8 mouse cellular contexts compared by ENCODE assay signal in the genomic region with DNA sequence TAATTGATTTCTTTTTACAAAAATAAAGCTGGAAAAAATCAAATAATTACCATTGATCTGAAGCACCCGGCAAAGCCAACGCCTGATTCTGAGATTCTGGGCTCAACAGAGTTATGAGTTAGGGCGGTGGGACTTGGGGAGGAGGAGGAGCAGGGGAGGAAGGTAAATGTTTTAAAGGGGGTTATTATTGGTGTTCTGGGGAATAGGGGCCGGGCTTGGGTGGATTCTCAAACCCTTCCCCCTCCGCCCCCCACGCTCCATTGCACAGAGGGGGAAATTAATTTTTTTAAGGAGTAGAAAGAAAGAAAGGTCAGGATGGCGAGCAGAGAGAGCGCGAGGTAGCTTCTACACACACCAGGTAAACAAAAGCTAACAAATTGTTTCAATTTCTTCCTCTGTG. TPM values are rescaled to one million over a fixed set of nuclear protein-coding genes. Genes with fewer than 3 reads are reported as not detected.
DNase-seq lines count a peak whose midpoint lies in the region; ATAC-seq and TF ChIP-seq lines count a peak whose summit lies in the region.

No protein-coding gene starts in this region.

- peaks cover 3% of the 10 kb centered on the region; the same call in 1 of the 2 replicates for H3K36me3 ChIP-seq in hindbrain, embryonic 12.5 days
- H3K36me3 ChIP-seq in midbrain, embryonic 16.5 days (ENCODE audit: control insufficient read depth, insufficient read depth, low read length), result no peaks in the 10 kb centered on the region

- H3K4me3 ChIP-seq in layer of hippocampus, adult 2 months, result peak overlapping the region; percentile 73
- H3K4me3 ChIP-seq in hindbrain, embryonic 12.5 days, result 0 out of 2 replicates have a peak overlapping the region, but pooled peaks have one; percentile 15
- peak overlapping the region; percentile 36 for H3K4me3 ChIP-seq in midbrain, embryonic 16.5 days (ENCODE audit: low read depth, low read length)

- DNase-seq in layer of hippocampus, adult 2 months (ENCODE audit: low spot score in 2 of 2), result peak; percentile 66 to 82
- no peak for DNase-seq in layer of hippocampus, postnatal 36 days
- DNase-seq in cerebellum, postnatal 36 days, result peak; percentile 62 to 65
- DNase-seq in kidney, adult 8-10 months, result no peak
- no peak for DNase-seq in thymus, postnatal 14 days

- no peak overlapping the region for H3K9ac ChIP-seq in hindbrain, embryonic 12.5 days
- H3K9ac ChIP-seq in midbrain, embryonic 16.5 days (ENCODE audit: low read depth, low read length), result no peak overlapping the region

- TF ChIP-seq CTCF in layer of hippocampus, adult 2 months (conservative IDR thresholded peaks at IDR 0.05), result no peak

- ATAC-seq in hindbrain, embryonic 12.5 days (ENCODE audit: low FRiP score), result no peak
- no peak for ATAC-seq in midbrain, embryonic 16.5 days
- no peak for ATAC-seq in megakaryocyte, adult 5-6 weeks (ENCODE audit: poor library complexity, severe bottlenecking)

- peak overlapping the region; percentile 99 for H3K27ac ChIP-seq in layer of hippocampus, adult 2 months
- no peak overlapping the region for H3K27ac ChIP-seq in hindbrain, embryonic 12.5 days
- peak overlapping the region; percentile 85 for H3K27ac ChIP-seq in midbrain, embryonic 16.5 days (ENCODE audit: low read length)

- WGBS in hindbrain, embryonic 12.5 days, result 2% methylated on average over 9 of the region's 9 CpGs
- WGBS in midbrain, embryonic 16.5 days, result 4% methylated on average over 9 of the region's 9 CpGs

- H3K9me3 ChIP-seq in hindbrain, embryonic 12.5 days (replicated peaks), result no peaks in the 10 kb centered on the region
- no peaks in the 10 kb centered on the region for H3K9me3 ChIP-seq in midbrain, embryonic 16.5 days (replicated peaks; ENCODE audit: control insufficient read depth, low read length, poor library complexity, severe bottlenecking)

- peaks cover 99% of the 10 kb centered on the region for H3K27me3 ChIP-seq in hindbrain, embryonic 12.5 days
- H3K27me3 ChIP-seq in midbrain, embryonic 16.5 days (ENCODE audit: control insufficient read depth, insufficient read depth, low read depth, low read length), result peaks cover 49% of the 10 kb centered on the region

- H3K4me1 ChIP-seq in hindbrain, embryonic 12.5 days, result peaks cover 43% of the 10 kb centered on the region
- H3K4me1 ChIP-seq in midbrain, embryonic 16.5 days (ENCODE audit: control insufficient read depth, insufficient read depth, low read length), result peaks cover 29% of the 10 kb centered on the region

- H3K4me2 ChIP-seq in hindbrain, embryonic 12.5 days (replicated peaks), result peak overlapping the region; percentile 46
- H3K4me2 ChIP-seq in midbrain, embryonic 16.5 days (ENCODE audit: low read length), result peak overlapping the region; percentile 56

RNA-seq across cellular contexts. Expression of gene Nfix, which starts 26.8 kb away (rescaled TPM):
- 100 to 1,000 TPM; 408 to 482 TPM for total RNA-seq in layer of hippocampus, adult 2 months (2021)
- total RNA-seq in layer of hippocampus, postnatal 36 days (2021), result 100 to 1,000 TPM; 387 to 434 TPM
- polyA plus RNA-seq in hindbrain, embryonic 12.5 days (2016; fragmentation: Nextera tagmentation; extraction: Ambion mirVana), result 11.6 and 14.2 TPM in 2 replicates
- polyA plus RNA-seq in midbrain, embryonic 16.5 days (2015; fragmentation: Nextera tagmentation; extraction: Ambion mirVana), result 44.1 and 55.4 TPM in 2 replicates
- total RNA-seq in megakaryocyte, adult 5-6 weeks (2015), result 23.8 and 26.9 TPM in 2 replicates
- 7.7 and 17.0 TPM in 2 replicates for total RNA-seq in megakaryocyte, adult 5-6 weeks (2017)

RNA-seq across cellular contexts. Expression of gene Dand5, which starts 49.3 kb away (rescaled TPM):
- total RNA-seq in layer of hippocampus, adult 2 months (2021), result 10 to 100 TPM; 11.9 TPM
- 10 to 100 TPM in 1 of 2 experiments, 1 to 10 TPM in 1; 9.4 to 10.5 TPM for total RNA-seq in layer of hippocampus, postnatal 36 days (2021)
- polyA plus RNA-seq in hindbrain, embryonic 12.5 days (2016; fragmentation: Nextera tagmentation; extraction: Ambion mirVana), result 6.6 and 7.1 TPM in 2 replicates
- 11.7 and 12.4 TPM in 2 replicates for polyA plus RNA-seq in midbrain, embryonic 16.5 days (2015; fragmentation: Nextera tagmentation; extraction: Ambion mirVana)
- 1.4 and 2.6 TPM in 2 replicates for total RNA-seq in megakaryocyte, adult 5-6 weeks (2015)
- total RNA-seq in megakaryocyte, adult 5-6 weeks (2017), result 0.28 and 4.4 TPM in 2 replicates

RNA-seq across cellular contexts. Expression of gene G430095P16Rik, which starts 50.5 kb away (rescaled TPM):
- total RNA-seq in layer of hippocampus, adult 2 months (2021), result under 1 TPM in 1 of 2 experiments, not detected in 1; 0.54 TPM
- not detected for total RNA-seq in layer of hippocampus, postnatal 36 days (2021)
- polyA plus RNA-seq in hindbrain, embryonic 12.5 days (2016; fragmentation: Nextera tagmentation; extraction: Ambion mirVana), result 3.0 and 3.6 TPM in 2 replicates
- polyA plus RNA-seq in midbrain, embryonic 16.5 days (2015; fragmentation: Nextera tagmentation; extraction: Ambion mirVana), result 0.80 and 1.1 TPM in 2 replicates
- total RNA-seq in megakaryocyte, adult 5-6 weeks (2015), result 40.4 and 45.2 TPM in 2 replicates
- total RNA-seq in megakaryocyte, adult 5-6 weeks (2017), result 20.6 and 25.5 TPM in 2 replicates

RNA-seq across cellular contexts. Expression of gene Gadd45gip1, which starts 58.0 kb away (rescaled TPM):
- 10 to 100 TPM; 23.3 to 26.1 TPM for total RNA-seq in layer of hippocampus, adult 2 months (2021)
- 10 to 100 TPM; 23.2 to 25.7 TPM for total RNA-seq in layer of hippocampus, postnatal 36 days (2021)
- 35.7 and 38.6 TPM in 2 replicates for polyA plus RNA-seq in hindbrain, embryonic 12.5 days (2016; fragmentation: Nextera tagmentation; extraction: Ambion mirVana)
- polyA plus RNA-seq in midbrain, embryonic 16.5 days (2015; fragmentation: Nextera tagmentation; extraction: Ambion mirVana), result 35.0 and 37.4 TPM in 2 replicates
- 6.3 and 6.6 TPM in 2 replicates for total RNA-seq in megakaryocyte, adult 5-6 weeks (2015)
- 13.9 and 20.5 TPM in 2 replicates for total RNA-seq in megakaryocyte, adult 5-6 weeks (2017)

Comparison
In these comparisons a context has a peak if more than half of its experiments do, and no peak if none do; other contexts are left out.
1. DNase-seq: peak in layer of hippocampus, adult 2 months (2 of 2) and cerebellum, postnatal 36 days (2 of 2); none in layer of hippocampus, postnatal 36 days (0 of 2), kidney, adult 8-10 months (0 of 2) and thymus, postnatal 14 days (single experiment).
2. H3K4me3 ChIP-seq: peak in every context shown above with its lines; median percentile 73 in layer of hippocampus, adult 2 months; 36 in midbrain, embryonic 16.5 days; 15 in hindbrain, embryonic 12.5 days.
3. RNA of gene Nfix, which starts 26.8 kb away (total RNA-seq): 408 to 482 TPM in layer of hippocampus, adult 2 months and 387 to 434 TPM in layer of hippocampus, postnatal 36 days; 7.7 to 26.9 TPM in megakaryocyte, adult 5-6 weeks; every median in the first group is over 10 times any median in the second.
4. RNA of gene G430095P16Rik, which starts 50.5 kb away (total RNA-seq): 20.6 to 45.2 TPM in megakaryocyte, adult 5-6 weeks; 0.54 TPM in layer of hippocampus, adult 2 months and not detected in layer of hippocampus, postnatal 36 days; every median in the first group is over 10 times any median in the second.